Mouse (Mus musculus) cortical plate, adult 2 months (tissue): ENCODE measurements at regions not wholly inside any gene's neighbourhood (a gene's known extent, or its start where the extent isn't known, plus 50 kb on each side); places are given as distances from the start of the nearest gene placed in this dataset.

Source experiments
- CTCF ChIP-seq: fragments of 200-500 bp; IDR thresholded peaks from 2 replicates; pipeline ENCODE4 v1.5.1; 2011; ENCODE audit warnings: mild to moderate bottlenecking, control low read depth, low read length; ENCODE audit not compliant: insufficient read depth; ENCODE audit errors: extremely low read depth
- POLR2A ChIP-seq: fragments of 200-500 bp; IDR thresholded peaks from 2 replicates; pipeline ENCODE4 v1.6.1; 2011; ENCODE audit warnings: mild to moderate bottlenecking, low read length, control low read depth; ENCODE audit not compliant: insufficient read depth; ENCODE audit errors: extremely low read depth

DNA sequence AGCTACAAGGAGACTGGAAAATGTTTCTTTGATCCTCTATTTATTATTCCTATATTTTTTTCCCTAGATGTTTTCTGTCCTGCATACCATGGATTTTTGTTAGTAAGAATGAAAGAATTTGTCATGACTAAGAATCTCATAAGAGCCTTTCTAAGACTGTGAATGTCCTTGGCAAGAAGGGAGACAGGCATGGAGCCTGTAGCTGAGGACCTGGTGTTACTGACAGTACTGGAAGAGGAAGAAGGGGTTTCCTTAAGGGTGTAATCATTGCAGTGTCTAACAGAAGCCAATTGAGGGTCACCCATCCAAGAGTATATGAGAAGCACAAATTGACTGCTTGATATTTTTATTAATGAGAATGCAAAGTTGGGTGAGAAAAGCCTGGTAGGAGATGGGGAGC, 628.3 kb upstream of the Arid1b start:
- no peak for TF ChIP-seq CTCF
- TF ChIP-seq POLR2A: no peak
